Mouse (Mus musculus): Measurements from ENCODE around the gene Chmp2b.

The Chmp2b gene

DNA sequence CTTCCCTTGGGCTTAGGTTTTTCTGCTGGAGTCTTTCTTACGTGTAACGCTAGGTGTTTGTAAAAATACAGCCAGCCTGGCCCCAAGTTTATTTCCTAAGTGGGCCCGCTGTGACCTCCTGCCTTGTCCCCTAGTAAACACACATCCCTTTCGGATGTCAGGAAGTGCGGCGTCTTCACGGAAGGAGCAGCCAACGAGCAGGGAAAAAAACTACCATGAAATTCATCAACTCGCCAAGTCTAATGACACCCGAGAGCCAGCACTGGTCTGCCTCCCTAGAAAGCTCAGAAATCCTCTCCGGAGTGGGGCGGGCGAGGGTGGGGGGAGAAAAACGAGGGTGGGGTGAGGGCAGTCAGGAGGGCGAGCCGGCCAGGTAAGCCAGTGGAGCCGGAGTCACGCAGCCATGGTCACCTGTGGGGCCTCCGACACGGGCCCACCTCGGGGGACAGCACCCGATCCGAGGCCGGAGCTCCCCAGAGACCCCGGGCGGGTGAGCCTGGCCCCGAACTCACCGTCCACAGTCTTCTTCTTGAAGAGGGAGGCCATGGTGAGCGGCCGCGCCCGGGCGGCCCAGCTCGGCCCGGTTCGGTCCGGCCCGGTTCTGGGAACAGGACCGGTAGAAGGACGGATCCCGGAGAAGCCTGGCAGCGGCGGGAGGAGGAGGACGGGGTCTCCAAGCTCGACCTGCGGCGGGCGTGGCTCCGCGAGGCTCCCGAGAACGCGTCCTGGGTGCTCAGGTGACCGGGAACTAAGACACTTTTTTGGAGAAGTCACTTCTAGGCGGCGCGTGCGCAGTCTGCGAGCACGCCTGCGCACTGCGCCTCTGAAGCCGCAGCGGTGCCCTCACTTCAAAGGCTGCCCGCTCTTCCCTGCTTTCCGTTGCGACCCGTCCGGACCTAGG lies at the start of gene Chmp2b:
Gene Chmp2b (minus strand): TSS at position 764 of the 901 bp plus-strand sequence.
- DNase-seq (ENCODE audit: low spot score) = peak; percentile 89

DNA sequence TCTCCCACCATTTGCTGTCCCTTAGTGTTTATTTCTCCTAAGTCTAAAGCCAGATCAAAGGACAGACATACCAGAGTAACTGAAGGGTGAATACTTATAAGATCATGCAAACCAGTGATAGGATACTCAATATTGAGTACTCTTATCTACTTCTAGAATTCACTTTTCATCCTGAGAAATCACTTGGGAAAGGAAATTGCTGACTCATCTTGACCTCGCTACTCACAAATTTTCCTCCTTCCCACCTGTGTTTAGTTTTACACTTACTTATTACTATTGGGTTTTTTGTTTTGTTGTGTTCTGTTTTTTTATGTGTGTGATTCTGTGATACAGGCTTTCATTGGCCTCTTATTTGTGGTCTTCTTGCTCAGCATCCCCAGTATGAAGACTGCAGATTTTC lies 49.2 kb upstream of the Chmp2b start:
- DNase-seq (ENCODE audit: low spot score) = no peak

DNA sequence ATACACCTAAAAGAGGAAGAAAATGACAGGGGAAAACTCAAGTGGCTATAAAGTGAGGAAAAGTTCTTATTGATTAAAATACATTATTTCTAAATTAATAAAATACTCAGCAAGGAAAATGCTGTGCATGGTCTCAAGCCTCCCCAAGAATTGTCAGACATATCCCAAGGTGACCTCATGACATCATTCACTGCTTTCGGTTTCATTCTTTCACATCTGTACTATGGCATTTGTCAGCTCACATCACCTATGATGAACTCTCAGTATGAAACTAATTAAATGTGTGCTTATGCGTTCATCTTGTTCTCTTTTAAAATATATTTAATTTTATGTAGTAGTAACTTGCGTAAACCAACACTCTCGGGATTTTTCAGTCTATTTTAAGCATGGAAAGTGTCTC lies 38.3 kb upstream of the Chmp2b start:
- no peak for DNase-seq (ENCODE audit: low spot score)

DNA sequence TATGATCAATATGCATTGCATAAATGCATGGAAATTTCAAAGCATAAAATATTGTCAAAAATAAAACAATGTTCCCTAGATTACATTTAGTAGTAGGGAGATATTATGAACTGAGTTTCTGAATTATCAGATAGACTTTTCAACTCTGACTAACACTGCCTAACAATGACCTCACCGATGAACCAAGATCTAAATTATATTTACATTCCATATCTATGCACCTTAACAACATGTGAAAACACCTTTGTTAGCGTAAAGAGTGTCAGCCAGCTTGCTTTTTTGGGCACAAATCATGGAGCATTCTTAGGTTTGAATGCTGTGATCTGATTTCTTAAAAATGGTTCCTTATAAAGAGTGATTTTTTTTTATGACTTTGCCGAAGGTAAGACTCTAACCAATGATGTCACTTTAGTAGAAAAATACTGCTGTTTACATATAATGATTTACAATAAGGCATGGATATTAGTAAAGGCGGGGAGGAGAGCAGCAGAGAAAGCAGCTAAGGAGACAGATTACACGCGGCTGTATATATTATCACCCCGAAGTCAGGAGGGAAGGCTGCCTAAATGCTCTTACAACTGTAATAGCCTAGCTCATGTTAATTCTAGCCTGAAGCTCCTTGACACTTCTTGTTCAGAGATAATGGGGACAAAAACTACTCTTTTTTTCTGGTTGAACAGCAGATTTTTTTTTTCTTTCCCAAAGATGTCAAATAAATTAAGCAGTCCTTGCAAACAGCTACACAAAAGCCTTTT lies 23.8 kb upstream of the Chmp2b start:
- DNase-seq (ENCODE audit: low spot score) = no peak

DNA sequence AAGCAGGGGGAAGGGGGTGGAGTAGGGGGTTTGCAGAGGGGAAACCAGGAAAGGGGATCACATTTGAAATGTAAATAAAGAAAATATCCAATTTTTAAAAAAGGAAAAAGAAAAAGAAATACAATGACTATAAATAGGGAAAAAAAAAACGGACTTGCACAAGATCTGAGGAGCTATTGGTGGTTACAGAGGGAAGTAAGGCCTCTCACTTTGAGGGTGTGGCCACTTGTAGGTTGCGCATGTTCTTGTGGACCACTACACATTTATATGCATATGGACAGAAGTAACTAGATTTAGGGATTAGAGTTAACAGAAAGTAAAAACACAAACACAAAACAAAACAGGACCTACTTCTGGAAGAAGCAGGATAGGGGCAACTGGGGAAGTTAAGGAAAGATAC lies 23.2 kb upstream of the Chmp2b start:
- no peak for DNase-seq (ENCODE audit: low spot score)

DNA sequence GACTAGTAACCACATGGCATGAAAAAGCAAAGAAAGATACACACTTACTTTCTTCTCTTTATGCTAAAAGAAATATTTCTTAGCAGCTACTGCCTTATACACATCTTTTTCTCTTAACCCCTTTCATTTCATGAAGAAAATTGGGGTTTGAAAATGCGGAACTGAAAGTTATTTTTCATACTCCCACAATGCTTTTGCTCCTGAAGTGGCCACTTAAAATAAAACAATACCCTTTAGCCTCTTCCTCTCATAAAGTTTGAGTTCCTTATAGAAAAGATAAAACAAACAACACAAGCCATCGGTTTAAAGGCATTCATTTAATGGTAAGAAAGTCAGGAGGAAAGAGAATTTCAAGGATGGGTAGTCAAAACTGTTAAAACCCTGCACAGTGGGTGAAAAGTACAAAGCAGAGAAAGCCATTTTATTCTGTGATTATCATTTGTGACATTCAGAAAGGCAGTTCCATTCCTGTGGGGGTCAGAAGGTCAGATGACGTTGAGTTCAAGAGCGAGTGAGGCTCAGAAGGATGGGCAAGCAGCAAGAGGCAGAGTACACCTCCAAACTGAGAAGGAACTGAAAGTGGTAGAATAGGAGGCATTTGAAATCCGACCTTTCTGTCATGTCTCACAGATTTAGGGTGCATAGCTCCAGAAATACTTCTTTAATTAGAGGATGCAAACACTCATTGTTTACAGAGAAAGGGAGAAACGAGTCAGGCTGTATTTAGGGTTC lies 14.9 kb upstream of the Chmp2b start:
- no peak for DNase-seq (ENCODE audit: low spot score)

DNA sequence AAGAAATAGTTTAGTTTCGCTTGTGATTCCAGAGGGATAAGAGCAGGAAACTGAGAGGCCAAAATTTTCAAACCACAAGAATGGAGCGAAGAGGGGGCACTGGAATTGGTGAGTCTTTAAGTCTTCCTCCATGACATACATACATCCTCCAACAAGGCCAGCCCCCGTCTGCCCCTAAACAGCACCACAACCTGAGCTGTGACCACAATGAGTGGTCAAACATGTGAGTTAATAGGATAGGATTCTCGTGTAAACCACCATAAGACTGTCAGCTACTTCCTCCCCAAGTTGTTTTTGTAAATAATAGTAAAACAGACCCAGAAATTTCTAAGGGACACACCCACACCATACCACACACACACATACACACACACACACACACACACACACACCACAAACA lies 6.3 kb upstream of the Chmp2b start:
- DNase-seq (ENCODE audit: low spot score) = no peak

DNA sequence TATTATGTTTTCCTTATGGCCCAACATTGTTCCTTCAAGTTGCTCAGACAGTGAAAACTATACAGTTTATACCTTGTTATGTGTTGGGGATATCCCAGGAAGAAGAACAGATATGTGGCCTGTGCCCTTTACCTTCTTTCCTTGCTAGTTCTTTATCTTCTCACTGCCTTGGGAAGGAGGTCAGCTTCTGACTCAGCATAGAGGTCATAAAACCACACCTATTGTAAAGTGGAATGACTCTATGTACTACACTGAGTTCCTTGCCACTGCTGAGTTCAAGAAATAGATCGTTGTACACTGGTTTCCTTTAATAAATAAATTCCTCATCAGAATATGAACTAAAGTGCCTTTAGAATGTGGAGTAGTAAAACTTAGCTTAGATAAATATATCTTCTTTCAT lies 2.4 kb upstream of the Chmp2b start:
- DNase-seq (ENCODE audit: low spot score) = no peak

DNA sequence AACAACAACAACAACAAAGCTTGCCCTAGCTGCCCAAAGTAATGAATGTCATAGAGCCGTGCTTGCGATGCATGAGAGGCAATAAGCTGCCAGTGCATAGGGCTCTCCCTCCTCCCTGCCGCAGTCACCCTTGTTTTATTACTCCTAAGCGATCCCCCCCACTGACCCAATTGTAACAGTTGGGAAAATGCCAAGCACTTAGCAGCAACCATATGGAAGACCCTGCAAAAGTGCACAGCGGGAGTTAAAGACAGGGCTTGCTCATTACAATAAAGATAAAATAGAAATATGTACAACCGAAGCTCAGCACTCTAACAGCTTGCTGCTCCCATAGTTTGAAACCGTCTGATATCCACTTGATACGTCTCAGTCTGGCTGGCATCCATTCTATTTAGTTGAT lies 1.8 kb upstream of the Chmp2b start:
- no peak for DNase-seq (ENCODE audit: low spot score)

DNA sequence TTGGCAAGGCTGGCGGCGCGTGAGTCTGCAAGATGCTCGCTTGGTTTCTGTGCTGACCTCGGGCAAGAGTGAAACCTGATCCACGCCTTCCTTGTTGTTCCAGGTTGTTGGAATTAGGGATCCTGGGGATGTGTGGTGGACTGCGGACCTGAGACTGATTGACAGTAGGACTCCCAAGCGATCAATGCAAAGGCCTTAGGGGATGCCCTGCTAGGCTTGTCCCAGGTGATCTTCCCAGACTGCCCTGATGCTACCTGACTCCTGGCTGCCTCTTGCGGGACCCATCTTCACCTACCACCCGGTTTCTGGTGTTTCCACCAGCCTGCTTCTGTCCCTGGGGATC lies 309 bp upstream of the Chmp2b start:
- DNase-seq (ENCODE audit: low spot score) = no peak

DNA sequence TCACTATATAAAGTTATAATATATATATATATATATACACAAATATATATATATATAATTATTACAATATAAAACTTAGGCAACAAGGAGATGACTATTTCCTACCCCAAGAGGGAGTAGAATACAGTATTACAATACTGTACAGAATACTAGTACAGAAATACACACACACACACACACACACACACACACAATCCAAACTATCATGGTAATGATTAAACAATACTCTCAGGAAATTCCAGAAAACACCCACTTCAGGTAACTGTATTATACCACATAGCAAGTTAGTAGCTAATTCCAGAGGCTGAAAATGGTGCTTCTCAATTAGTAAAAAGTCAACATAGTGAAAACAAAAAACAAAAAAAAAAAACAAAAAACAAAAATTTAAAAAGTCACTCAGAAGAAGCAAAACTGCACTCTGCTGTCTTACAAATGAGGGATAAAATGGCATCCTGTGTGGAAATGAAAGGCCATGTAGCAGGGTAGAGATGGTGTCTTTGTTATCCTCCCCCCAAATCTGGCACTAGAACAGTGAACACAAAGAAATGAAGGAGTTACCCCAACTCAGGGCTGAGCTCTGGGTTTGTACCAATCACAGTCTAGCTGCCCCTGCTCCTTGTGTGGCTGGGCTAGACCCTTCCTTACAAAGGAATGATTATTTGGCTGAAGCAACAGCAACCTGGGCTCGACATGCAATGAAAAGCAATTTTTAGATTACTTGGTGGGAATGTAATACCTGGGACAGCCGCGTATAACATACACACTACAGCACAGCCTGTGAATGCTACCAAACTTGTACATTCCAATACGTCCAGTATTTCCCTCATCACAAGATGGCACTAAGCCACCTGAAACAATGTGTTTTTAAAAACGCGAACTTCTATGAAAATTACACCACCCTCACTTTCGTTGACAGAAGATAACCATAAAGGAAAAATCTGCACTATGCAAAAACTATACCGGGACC lies 1.2 kb downstream of the Chmp2b start:
- DNase-seq (ENCODE audit: low spot score) = no peak

DNA sequence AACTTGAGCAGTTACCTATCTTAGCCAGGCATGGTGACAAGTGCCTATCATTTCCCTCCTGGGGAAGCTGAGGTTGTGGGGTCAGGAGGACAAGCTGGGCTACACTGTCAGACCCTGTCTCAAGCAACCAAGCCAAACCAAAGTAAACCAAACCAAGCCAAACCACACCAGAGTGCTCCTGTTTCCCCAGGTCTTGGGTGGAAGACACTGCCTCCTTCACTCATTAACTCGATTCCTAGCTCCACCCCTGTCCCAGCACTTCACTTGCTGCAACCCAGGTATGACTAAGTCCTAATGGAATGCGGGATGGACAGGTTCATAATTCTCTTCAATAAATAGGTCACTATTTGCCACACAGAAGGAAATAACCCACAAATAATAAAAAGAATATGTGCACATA lies 2.9 kb downstream of the Chmp2b start:
- DNase-seq (ENCODE audit: low spot score) = no peak

DNA sequence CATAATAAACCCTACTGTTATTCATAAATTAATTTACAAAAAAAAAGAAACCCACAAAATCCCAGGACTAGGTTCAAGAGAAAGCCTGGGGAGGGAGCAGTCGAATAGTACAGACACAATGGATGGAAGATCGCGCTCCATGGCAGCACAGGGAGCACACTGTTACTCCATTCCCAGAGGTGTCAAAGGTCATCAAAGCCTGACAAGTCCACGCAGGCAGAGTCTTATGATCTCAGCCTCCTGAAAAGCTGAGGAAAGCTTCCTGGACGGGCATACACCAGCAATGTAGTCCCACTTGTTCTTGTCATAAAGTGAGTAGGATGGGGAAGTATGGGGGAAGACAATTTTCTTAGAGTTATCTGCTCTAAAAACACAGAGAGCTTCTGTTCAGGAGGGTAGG lies 5.2 kb downstream of the Chmp2b start:
- no peak for DNase-seq (ENCODE audit: low spot score)

DNA sequence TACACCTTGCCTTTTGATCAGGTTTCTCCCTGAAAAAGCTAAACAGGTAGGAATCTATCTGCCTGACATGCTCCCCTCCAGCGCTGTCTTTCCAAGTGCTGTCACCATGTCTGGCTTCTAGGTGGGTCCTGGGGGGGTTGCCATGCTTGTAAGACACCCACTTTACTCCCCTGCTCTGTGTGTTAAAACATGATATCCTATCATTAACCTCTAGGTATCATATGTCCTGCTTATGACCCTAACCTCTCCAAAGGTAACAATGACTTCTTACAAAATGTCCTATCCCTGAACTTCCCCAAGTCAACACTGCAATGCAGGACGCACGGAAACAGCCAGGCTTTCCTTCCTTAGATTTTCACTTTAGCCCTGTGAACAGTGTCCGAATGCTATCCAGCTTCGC lies 8.3 kb downstream of the Chmp2b start:
- no peak for DNase-seq (ENCODE audit: low spot score)

DNA sequence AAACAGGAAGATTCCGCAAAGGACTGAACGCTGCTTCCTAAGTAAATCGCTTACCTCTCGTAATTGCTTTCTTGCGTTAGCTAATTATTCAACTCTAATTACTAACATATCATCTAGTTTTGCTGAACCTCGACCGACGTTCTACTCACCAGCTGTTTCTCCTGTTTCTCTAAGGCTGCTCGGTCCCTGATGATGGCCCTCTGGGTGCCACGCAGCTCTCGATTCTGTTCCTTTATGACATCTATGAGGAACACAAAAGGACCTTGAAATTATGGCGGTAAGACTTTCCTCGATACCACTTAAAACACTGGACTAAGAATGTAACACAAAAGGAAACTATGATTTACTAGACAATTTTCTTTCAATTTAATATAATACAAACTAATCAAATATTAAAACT lies 11.7 kb downstream of the Chmp2b start:
- no peak for DNase-seq (ENCODE audit: low spot score)

DNA sequence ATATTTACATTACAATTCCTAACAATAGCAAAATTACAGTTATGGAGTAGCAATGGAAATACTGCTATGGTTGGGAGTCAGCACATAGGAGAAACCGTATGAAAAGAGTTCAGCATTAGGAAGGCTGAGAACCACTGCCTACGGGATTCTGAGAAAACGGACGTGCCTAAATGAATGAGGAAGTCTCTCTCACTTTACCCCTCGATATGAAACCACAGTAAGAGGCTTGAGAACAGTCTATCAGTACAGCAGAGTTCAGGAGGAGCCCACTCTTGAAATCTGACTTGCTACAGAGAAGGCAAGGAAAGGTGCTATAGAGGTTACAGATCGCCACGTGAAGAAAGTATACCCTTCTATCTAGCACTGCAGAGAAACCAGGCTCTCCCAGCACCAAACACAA lies 13.6 kb downstream of the Chmp2b start:
- no peak for DNase-seq (ENCODE audit: low spot score)

DNA sequence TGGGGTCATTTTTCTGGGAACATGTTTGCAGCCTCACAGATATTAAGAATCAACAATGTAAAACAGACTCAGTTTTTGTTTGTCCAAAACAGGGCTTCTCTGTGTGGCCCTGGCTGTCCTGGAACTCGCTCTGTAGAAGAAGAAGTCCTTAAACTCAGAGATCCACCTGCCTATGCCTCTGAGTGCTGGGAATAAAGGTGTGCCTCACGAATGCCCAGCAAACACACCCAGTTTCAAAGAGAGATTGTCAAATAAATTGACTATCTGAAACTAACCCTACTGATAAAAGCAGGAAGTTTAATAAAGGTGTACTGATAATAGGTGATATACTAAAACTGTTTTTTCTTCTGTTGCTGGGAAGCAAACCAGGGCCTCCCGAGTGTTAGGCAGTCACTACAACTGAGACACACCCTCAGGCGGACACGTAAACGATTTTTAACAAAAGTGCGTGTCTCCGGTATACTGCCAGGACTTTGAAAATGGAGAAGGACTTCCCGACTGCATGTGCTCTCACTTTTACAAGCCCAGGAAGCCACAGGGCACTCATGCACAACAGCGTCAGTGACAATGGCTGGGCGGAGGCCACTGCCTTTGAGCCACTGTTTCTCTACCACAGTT lies 18.7 kb downstream of the Chmp2b start:
- no peak for DNase-seq (ENCODE audit: low spot score)

DNA sequence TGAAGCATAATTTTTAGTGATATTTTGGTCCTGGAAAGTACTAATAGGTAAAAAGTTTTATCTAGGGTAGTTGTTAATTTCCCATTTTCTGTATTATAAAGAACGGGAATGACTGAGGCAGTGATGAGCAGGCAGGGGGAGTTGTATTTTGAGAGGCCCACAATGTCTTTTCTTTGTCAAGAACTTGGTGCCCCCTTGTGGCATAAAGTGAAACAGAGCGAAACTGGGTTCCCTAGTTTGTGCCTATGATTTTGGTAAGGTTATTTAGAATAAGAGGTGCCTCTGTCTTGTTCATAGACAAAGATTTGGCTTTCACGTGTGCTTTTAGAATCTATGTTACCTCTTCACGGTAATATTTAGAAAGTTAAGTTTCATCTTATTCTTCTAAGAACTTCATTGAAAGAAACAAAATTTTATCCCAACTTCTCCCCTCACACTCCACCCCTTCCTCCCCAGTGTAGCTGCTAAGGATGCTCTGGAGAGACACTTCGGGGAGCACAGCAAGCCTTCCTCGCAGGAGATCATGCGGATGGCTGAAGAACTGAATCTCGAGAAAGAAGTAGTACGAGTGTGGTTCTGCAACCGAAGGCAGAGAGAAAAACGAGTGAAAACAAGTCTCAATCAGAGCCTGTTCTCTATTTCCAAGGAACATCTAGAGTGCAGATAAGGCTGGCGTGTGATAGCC lies 29.1 kb downstream of the Chmp2b start:
- peak; percentile 53 for DNase-seq (ENCODE audit: low spot score)

DNA sequence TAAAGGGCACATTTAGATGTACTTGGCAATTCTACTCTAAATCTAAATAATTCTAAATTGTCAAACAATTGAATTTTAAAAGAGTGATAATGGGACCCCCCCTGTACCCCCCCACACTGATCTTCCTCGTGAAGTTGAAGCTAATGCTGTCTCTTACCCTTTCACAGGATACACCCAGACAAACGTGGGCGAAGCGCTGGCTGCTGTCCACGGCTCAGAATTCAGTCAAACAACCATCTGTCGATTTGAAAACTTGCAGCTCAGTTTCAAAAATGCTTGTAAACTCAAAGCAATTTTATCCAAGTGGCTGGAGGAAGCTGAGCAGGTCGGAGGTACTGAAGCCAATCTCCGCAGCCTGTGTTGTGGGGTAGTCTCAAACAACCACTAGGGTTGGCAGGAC lies 30.9 kb downstream of the Chmp2b start:
- DNase-seq (ENCODE audit: low spot score) = no peak

DNA sequence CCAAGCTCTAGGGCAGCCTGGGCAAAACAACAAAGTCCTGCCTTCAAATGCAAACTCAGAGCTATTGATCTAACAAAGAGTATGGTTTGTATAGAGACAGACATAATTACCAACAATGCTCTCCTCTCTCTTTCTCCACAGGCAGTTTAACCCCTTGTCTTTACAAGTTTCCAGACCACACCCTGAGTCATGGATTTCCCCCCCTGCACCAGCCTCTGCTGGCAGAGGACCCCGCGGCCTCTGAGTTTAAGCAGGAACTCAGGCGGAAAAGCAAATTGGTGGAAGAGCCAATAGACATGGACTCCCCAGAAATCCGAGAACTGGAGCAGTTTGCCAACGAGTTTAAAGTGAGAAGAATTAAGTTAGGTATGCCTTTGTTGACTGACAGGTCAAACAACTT lies 32.9 kb downstream of the Chmp2b start:
- DNase-seq (ENCODE audit: low spot score) = no peak

DNA sequence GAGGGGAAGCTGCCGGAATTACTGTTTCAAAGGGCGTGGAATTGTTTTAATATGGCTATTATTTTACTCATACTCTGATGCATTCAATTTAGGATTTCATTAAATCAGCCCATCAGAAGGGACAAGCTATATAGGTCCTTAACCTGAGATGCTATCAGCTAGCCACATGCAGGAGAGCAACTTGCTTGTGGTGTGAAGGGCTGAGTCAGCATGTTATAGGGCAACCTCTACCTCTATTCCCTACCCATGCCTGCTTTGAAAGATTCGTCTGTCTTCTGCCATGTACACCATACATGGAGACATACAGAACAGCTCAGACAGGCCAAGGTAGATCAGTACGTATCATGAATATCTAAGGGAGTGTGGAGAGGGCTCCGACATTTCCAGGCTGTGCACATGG lies 35.8 kb downstream of the Chmp2b start:
- no peak for DNase-seq (ENCODE audit: low spot score)

All from testis, postnatal 10 days (tissue).